Mouse (Mus musculus) NIH3T3 (cell line): ENCODE measurements around the gene Lrrc30.

ENCODE experiments used
- DNase-seq: peaks from one replicate; pipeline ENCODE4 v3.0.0-alpha.2; 2012; ENCODE audit warnings: low read depth

Lrrc30 gene

DNA sequence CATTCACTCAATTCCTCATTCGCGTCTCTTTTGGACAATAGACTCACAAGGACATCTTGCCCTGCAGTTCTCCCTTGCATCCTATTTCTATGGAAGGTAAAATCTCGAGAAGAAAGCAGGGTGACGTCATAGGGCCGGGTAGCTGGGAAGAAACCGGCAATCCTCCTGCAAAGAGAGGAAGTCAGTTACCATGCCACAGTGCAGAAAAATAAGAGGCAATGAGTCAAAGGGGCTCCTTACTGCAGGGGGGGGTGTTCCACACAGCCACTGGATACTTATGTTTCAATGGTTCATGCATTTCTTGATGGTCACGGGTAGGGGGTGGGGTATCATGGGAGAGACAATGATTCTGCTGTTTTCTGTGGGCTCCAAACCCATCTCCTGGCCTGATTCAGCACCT, 49.1 kb downstream of the Lrrc30 start:
- DNase-seq, result no peak

DNA sequence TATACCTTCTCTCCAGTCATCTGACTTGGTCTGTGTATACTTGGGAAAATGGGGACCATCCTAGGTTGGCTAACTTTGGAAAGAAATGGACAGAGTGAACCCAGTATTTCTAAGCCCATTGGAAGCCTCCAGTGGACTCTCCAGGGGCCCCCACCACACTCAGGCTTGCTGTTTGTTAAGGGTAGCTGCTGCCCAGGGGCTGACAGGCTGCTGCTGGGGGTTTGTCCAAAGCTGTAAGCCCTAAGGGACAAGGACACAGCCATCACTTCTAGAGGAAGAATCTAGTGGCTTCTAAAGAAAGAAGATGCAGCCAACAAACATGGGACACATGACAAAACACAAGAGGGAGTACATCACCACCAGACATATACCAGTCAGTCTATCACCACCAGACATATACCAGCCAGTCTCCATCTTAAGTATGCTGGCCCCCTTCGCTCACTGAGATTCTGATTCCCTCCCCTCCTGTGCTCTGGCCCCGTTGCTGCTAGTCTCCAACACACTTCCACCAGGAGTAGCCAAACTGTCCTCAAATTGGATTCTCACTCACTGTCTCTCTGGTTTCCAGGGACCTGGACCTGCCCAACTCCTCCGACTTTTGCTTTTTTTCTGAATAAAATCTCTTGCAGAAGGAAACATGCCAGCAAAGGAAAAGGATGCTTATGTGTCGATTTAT, 49.7 kb downstream of the Lrrc30 start:
- no peak for DNase-seq

DNA sequence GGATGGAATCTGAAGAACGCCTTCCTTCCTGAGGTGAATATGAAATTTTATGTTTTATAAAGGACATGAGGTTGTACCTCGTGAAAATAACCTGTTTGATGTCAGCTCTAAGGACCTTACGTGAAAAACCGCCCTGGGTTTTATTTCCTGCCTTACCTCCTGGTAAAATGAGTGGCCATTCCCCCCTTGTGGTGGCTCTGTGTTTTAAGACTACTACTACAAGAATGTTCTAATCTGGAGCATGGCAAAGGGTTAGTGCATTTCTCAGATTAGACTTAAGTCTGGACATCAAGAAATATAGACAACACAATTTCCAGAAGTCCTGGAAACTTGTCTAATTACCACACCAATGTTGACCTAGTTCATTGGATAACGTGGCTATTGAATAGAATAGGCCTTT, 50.7 kb downstream of the Lrrc30 start:
- no peak for DNase-seq
